Mouse (Mus musculus) liver, postnatal 0 days (tissue): Measurements from ENCODE around the gene Mxi1.

Experiments used
- CTCF ChIP-seq: sonication (generic); IDR thresholded peaks from 2 replicates; pipeline ENCODE4 v1.5.1; 2016; ENCODE audit warnings: antibody characterized with exemption, low read depth
- EP300 ChIP-seq: IDR thresholded peaks from 2 replicates; pipeline ENCODE4 v1.6.1; 2016; ENCODE audit warnings: antibody characterized with exemption, low read depth, mild to moderate bottlenecking

- TF ChIP-seq CTCF (no peak), EP300 (no peak)
Observed at GRCm38 (mm10) chr19:53312951-53313683, 2.8 kb downstream of the Mxi1 start.
